Mouse (Mus musculus) induced T-regulatory cell, adult 2 months (primary cell): ENCODE measurements around the gene Kars.

Experiments
- DNase-seq: peaks from one replicate; pipeline ENCODE4 v3.0.0-alpha.2; 2012; ENCODE audit warnings: low read depth

Kars gene

DNA sequence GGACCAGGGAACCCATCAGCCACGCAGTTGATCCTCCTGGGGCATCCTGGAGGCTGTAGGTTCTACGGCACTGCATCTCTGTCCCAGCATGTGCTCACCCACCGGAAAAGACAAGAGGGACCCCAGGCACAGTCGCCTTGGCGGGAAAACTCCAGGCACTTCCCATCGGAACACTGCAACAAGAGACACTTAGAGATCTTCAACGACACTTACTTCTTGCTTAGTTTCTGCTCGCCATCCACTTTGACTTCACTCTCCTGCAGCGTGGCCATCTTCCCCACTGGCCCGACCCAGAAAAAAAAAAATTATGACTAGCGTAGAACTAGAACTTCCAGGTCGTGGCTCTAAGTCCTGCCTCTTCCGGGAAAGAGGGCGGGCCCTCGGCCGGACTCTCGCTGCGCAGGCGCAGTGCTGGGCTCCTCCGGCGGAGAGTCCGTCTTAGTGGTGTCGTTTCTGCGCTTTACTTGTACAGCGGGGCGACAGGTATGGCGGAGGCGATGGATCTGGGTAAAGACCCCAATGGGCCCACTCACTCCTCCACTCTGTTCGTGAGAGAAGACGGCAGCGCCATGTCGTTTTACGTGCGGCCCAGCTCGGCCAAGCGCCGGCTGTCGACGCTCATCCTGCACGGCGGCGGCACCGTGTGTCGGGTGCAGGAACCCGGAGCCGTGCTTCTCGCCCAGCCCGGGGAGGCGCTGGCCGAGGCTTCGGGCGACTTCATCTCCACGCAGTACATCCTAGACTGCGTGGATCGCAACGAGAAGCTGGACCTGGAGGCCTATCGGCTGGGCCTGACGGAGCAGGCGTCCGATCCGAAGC is at the start of gene Kars, which contains the start of gene Terf2ip:
Gene Kars (minus strand): TSS at position 327 of the 819 bp plus-strand sequence.
Gene Terf2ip (plus strand): TSS at position 402 of the 819 bp plus-strand sequence.
- DNase-seq, result peak; percentile 96

DNA sequence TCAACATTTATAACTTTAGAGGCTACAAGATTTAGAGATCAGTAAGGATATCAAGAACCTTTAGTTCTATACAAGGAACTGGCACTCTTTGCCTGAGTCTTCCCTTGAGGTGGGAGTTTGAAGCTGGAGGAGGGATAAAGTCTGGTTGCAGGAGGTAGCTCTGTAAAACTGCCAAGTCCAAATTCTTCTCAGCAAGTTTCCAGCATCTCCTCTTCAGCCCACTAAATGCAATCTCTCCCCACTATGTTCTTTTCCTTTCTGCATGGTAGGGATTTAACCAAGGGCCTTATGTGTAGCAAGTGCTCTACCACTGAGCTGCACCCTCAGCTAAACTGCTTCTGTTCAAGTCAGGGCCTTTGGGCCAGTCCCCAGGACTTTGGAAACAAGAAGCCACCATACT is 43.3 kb upstream of the Kars start:
- no peak for DNase-seq

DNA sequence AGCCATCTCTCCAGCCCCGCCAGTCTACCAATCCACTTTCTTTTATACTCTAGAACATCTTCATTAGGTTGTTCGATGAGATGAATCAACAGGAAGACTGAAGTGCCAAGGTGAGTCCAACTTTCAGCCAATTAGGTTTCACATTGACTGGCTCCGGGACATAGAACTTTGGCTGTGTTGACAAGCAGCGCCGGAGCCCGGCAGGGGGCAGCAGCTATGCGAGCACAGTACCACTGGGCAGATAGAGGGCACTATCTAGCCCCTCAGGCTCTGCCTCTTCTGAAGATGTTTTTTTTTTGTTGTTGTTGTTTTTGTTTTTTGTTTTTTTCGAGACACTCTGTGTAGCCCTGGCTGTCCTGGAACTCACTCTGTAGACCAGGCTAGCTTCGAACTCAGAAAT is 40.4 kb upstream of the Kars start:
- no peak for DNase-seq

GRCm38 (mm10) chr8:112049984-112050383 is 38.9 kb upstream of the Kars start:
- DNase-seq, result peak; percentile 6

DNA sequence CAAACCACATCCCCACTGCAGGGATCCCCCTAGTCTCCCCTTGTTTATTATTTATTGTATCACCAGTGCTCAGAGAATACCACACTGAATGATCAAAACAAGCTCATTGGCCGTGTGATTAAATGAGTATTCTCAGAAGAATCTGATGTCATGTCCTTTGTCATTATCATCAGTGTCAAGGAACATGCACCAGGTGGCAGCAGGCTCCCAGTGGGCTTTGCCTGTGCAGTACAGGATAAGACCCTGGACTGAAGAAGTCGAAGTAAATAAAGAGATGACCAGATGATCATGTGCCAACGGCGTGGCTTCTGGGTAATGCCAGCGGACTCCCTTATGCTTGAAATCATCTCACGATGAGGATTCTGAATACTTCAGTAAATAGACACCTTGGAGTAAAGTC is 37.2 kb upstream of the Kars start:
- no peak for DNase-seq

- peak; percentile 85 for DNase-seq
These were observed 34.8 kb upstream of the Kars start for GRCm38 (mm10) chr8:112045896-112046295.

- DNase-seq, result peak; percentile 35
These were observed 34.1 kb upstream of the Kars start for GRCm38 (mm10) chr8:112045182-112045581.

- DNase-seq, result no peak
These were observed 26.4 kb upstream of the Kars start for GRCm38 (mm10) chr8:112037521-112037920.

DNA sequence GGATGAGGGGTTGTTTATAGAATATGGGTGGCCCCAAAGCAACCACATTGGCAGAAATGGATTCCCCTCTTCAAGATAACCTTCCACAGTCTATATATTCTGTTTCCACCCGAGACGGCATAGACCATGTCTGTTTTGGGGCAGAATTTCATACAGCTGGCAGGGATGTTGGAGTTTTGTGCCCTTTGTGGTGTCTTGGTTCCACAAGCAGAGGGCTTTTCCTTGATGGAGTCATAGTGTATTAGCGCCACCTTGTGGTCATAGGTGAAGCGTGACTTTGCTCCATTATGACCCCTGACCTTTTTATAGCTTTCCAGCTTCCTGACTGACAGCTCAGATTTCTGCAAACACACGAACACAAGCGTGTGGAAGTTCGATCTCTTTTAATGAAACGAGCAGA is 23.5 kb upstream of the Kars start:
- peak; percentile 83 for DNase-seq

DNA sequence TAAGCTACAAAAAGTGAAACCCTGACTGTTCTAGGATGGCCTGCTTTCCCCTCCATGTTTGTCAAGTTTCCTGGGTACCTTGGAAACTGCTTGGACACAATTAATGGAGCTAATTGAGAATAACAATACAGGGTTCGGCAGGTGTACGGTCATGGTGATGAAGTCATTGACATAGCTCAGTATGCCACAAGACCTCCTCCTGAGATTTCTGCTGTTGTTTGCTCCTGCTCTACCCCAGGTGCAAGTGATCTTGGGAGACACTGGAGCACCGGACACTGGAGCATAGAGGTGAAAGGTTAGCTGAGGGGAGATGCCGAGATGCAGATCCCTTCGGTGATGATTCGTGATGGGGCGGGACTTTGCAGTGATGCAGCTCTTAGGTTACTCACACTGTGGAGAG is 21.9 kb upstream of the Kars start:
- DNase-seq, result no peak

DNA sequence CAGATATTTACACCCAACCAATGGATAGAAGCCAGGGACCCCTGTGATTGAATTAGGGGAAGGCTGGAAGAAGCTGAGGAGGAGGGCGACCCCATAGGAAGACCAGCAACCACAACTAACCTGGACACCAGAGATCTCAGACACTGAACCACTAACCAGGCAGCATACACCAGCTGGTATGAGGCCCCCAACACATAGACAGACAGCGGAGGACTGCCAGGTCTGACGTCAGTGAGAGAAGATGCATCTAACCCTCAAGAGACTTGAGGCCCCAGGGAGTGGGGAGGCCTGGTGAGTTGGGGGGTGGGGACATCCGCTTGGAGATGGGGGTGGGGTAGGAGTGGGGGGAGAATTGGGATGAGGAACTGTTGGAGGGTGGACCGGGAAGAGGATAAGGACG is 19.5 kb upstream of the Kars start:
- DNase-seq, result no peak

- no peak for DNase-seq
These were observed 18.3 kb upstream of the Kars start for GRCm38 (mm10) chr8:112029455-112029854.

GRCm38 (mm10) chr8:112014936-112015335 is 3.8 kb upstream of the Kars start, which contains the start of gene Gm6793:
Gene Gm6793 (minus strand): TSS chr8:112015036.
- DNase-seq, result no peak

DNA sequence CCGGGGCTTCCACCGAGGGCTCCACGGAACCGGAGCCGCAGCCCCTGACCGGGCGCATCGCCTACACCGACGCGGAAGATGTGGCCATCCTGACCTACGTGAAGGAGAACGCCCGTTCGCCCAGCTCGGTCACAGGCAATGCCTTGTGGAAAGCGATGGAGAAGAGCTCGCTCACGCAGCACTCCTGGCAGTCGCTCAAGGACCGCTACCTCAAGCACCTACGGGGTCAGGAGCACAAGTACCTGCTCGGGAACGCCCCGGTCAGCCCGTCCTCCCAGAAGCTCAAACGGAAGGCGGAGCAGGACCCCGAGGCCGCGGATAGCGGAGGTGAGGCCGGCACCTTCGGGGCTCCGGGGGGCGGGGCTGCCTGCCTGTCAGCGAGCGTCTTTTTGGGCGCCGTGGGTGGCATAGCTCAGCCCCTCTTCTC is 706 bp upstream of the Kars start:
- peak; percentile 69 for DNase-seq

GRCm38 (mm10) chr8:112009558-112009957 is 1.6 kb downstream of the Kars start:
- peak; percentile 33 for DNase-seq

- DNase-seq, result no peak
These were observed 3.5 kb downstream of the Kars start for GRCm38 (mm10) chr8:112007669-112008068.

GRCm38 (mm10) chr8:112005601-112006000 is 5.5 kb downstream of the Kars start:
- no peak for DNase-seq

- DNase-seq, result no peak
These were observed 6.4 kb downstream of the Kars start for GRCm38 (mm10) chr8:112004754-112005153.

- no peak for DNase-seq
These were observed 18.5 kb downstream of the Kars start for GRCm38 (mm10) chr8:111992703-111993039.

DNA sequence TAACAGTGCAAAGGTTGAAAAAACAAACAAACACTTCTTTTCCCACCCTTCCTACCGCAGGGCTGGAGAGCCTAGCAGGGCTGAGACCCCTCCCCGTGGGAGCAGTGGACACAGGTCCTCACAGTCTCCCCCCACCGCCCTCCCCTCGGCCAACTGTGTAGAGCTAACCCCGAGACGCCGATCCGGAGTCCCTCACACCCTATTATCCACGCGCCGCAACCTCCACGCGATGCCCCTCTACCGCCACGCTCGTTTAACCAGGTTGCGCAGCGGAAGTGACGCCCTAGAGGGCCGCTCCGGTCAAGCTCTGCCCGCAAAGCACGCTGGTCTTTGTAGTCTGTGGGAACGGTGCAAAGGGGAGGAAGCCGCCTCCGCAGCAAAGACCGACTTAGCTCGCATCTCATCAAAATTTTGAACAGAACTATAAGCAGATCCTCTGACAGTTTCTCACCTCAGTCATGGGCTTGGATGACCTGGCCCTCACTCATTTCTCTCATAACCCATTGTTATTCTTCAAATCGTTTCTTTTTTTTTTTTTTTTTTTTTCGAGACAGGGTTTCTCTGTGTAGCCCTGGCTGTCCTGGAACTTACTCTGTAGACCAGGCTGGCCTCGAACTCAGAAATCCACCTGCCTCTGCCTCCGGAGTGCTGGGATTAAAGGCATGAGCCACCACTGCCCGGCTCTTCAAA is 19.0 kb downstream of the Kars start, which contains the start of gene Adat1:
Gene Adat1 (minus strand): TSS at position 290 of the 690 bp plus-strand sequence.
- peak; percentile 92 for DNase-seq

GRCm38 (mm10) chr8:111991278-111991677 is 19.8 kb downstream of the Kars start:
- no peak for DNase-seq

GRCm38 (mm10) chr8:111989911-111990310 is 21.2 kb downstream of the Kars start:
- peak; percentile 92 for DNase-seq

- no peak for DNase-seq
These were observed 26.6 kb downstream of the Kars start for GRCm38 (mm10) chr8:111984511-111984910.
